Mouse (Mus musculus) liver, embryonic 14.5 days (tissue): ENCODE measurements around the gene Il10ra. TPM values are rescaled to one million over a fixed set of nuclear protein-coding genes. Genes with fewer than 3 reads are reported as not detected.

Experiments
- ATAC-seq: fragments of 200-750 bp; cut with Nextera tagmentation; 2 replicates; pipeline ENCODE4 v1.8.0; 2017; ENCODE audit warnings: moderate number of reproducible peaks, mild to moderate bottlenecking, moderate library complexity; ENCODE audit not compliant: insufficient read depth
- DNase-seq, 3 experiments: peaks; one replicate each; pipeline ENCODE4 v3.0.0-alpha.2; 2012 to 2013; ENCODE audit warnings: low read depth in 3 of 3, low spot score in 3 of 3
- H3K27ac ChIP-seq: fragments of 300-500 bp; sonication (generic); 2 replicates; pipeline ENCODE4 v1.5.1; 2014; ENCODE audit warnings: moderate library complexity, mild to moderate bottlenecking, control low read depth, inconsistent platforms
- H3K27me3 ChIP-seq: fragments of 300-500 bp; sonication (generic); 2 replicates; pipeline ENCODE4 v1.6.1; 2014; ENCODE audit warnings: mild to moderate bottlenecking, low read length, moderate library complexity; ENCODE audit not compliant: control insufficient read depth, insufficient read depth
- H3K36me3 ChIP-seq: fragments of 300-500 bp; sonication (generic); replicated peaks from 2 replicates; pipeline ENCODE4 v1.6.1; 2014; ENCODE audit warnings: low read depth; ENCODE audit not compliant: control insufficient read depth, insufficient read depth
- H3K4me1 ChIP-seq, 2 experiments: fragments of 200-500 bp in 1 of 2; fragments of 300-500 bp in 1 of 2; sonication (generic) in 1 of 2; replicated peaks; 2 replicates each; pipeline ENCODE4 v1.6.1; 2012 to 2014; ENCODE audit warnings: antibody characterized with exemption in 1 of 2, inconsistent platforms in 1 of 2, low read length in 1 of 2; ENCODE audit not compliant: control insufficient read depth in 2 of 2, insufficient read depth in 2 of 2
- H3K4me2 ChIP-seq: fragments of 300-500 bp; sonication (generic); 2 replicates; pipeline ENCODE4 v1.6.1; 2014; ENCODE audit warnings: low read depth, mild to moderate bottlenecking, control low read depth, moderate library complexity
- H3K4me3 ChIP-seq, 2 experiments: fragments of 200-500 bp in 1 of 2; fragments of 300-500 bp in 1 of 2; sonication (generic) in 1 of 2; 2 replicates each; pipeline ENCODE4 v1.5.1; 2012 to 2014; ENCODE audit warnings: low read depth in 2 of 2, low read length in 2 of 2, mild to moderate bottlenecking in 2 of 2, control low read depth in 1 of 2, inconsistent platforms in 1 of 2, moderate library complexity in 1 of 2; ENCODE audit not compliant: insufficient read depth in 1 of 2
- H3K9ac ChIP-seq: fragments of 300-500 bp; sonication (generic); replicated peaks from 2 replicates; pipeline ENCODE4 v1.6.1; 2014; ENCODE audit warnings: mild to moderate bottlenecking, control low read depth, moderate library complexity
- H3K9me3 ChIP-seq: fragments of 300-500 bp; sonication (generic); 2 replicates; pipeline ENCODE4 v1.6.1; 2016; ENCODE audit warnings: low read length, mixed read lengths; ENCODE audit not compliant: control insufficient read depth
- CTCF ChIP-seq: IDR thresholded peaks from 2 replicates; pipeline ENCODE4 v1.5.1; 2016; ENCODE audit warnings: antibody characterized with exemption, low read depth, control low read depth
- EP300 ChIP-seq: IDR thresholded peaks from 2 replicates; pipeline ENCODE4 v1.6.1; 2016; ENCODE audit warnings: antibody characterized with exemption, low read depth
- WGBS: fragments of 180-500 bp; shearing (Covaris S2); extraction: QIAGEN DNeasy Blood & Tissue Kit; methylation state at CpG from one replicate; pipeline ENCODE4 v1.1.7; 2014; ENCODE audit not compliant: insufficient replicate concordance; 5-methylcytosine and 5-hydroxymethylcytosine counted together
- polyA plus RNA-seq, 2 experiments: library from polyadenylated mRNA; depleted of rRNA in 1 of 2; stranded (reverse) in 1 of 2; unstranded in 1 of 2; fragments of >200 nt; fragmentation: Nextera tagmentation in 1 of 2; extraction: Ambion mirVana in 1 of 2; gene quantifications; 2 replicates each; pipeline versions ENCODE4 v1.2.1 to v1.2.3; 2012 to 2014

Gene Il10ra
- polyA plus RNA-seq, 2 experiments, result 1.2 to 1.4 TPM

GRCm38 (mm10) chr9:45294210-45295011 lies 25.5 kb upstream of the Il10ra start:
- Histone ChIP-seq H3K9me3 (no peaks in the 10 kb centered on the region), H3K9ac (no peak overlapping the region), H3K4me1 (peaks cover 0 to 14% of the 10 kb centered on the region in 2 experiments; a peak in 2 of 4 replicates), H3K27ac (no peak overlapping the region), H3K4me3 (no peak overlapping the region), H3K27me3 (no peaks in the 10 kb centered on the region), H3K4me2 (no peak overlapping the region), H3K36me3 (no peaks in the 10 kb centered on the region)
- DNase-seq, result no peak
- no peak for ATAC-seq
- no peak for TF ChIP-seq CTCF
- WGBS, result 27% methylated on average over 10 of the region's 10 CpGs

GRCm38 (mm10) chr9:45291481-45292168 lies 22.7 kb upstream of the Il10ra start:
- Histone ChIP-seq H3K4me3 (no peak overlapping the region), H3K9me3 (no peaks in the 10 kb centered on the region), H3K4me2 (no peak overlapping the region), H3K36me3 (no peaks in the 10 kb centered on the region), H3K27me3 (no peaks in the 10 kb centered on the region), H3K9ac (no peak overlapping the region), H3K4me1 (peaks cover 0 to 12% of the 10 kb centered on the region in 2 experiments; a peak in 2 of 4 replicates), H3K27ac (no peak overlapping the region)
- 67% methylated on average over 11 of the region's 11 CpGs for WGBS
- no peak for DNase-seq
- ATAC-seq, result no peak
- TF ChIP-seq EP300 (no peak), CTCF (no peak)

- Histone ChIP-seq H3K9ac (no peak overlapping the region), H3K27me3 (no peaks in the 10 kb centered on the region), H3K36me3 (no peaks in the 10 kb centered on the region), H3K9me3 (no peaks in the 10 kb centered on the region), H3K4me1 (peaks cover 0 to 6% of the 10 kb centered on the region in 2 experiments; a peak in 2 of 4 replicates), H3K4me2 (no peak overlapping the region), H3K27ac (no peak overlapping the region), H3K4me3 (no peak overlapping the region)
- no peak for DNase-seq
- no peak for TF ChIP-seq EP300
- TF ChIP-seq CTCF, result no peak
- ATAC-seq, result no peak
- WGBS, result 55% methylated on average over 5 of the region's 5 CpGs
Measured at GRCm38 (mm10) chr9:45282466-45282865, 13.5 kb upstream of the Il10ra start.

- no peaks in the 10 kb centered on the region for H3K27me3 ChIP-seq
- no peak overlapping the region for H3K9ac ChIP-seq
- H3K4me1 ChIP-seq, result peaks cover 0 to 8% of the 10 kb centered on the region in 2 experiments; a peak in 2 of 4 replicates
- H3K9me3 ChIP-seq, result no peaks in the 10 kb centered on the region
- no peak overlapping the region for H3K4me3 ChIP-seq
- WGBS, result 26% methylated on average over 3 of the region's 3 CpGs
- H3K36me3 ChIP-seq, result no peaks in the 10 kb centered on the region
- H3K4me2 ChIP-seq, result no peak overlapping the region
- no peak for TF ChIP-seq EP300
- TF ChIP-seq CTCF, result no peak
- ATAC-seq (no peak), DNase-seq (no peak)
- no peak overlapping the region for H3K27ac ChIP-seq
Measured at GRCm38 (mm10) chr9:45280891-45281290, 11.9 kb upstream of the Il10ra start.

- DNase-seq (no peak), ATAC-seq (no peak)
- Histone ChIP-seq H3K27ac (no peak overlapping the region), H3K4me3 (no peak overlapping the region), H3K4me2 (no peak overlapping the region), H3K9ac (no peak overlapping the region), H3K4me1 (peaks cover 0 to 9% of the 10 kb centered on the region in 2 experiments; a peak in 2 of 4 replicates), H3K27me3 (no peaks in the 10 kb centered on the region), H3K36me3 (no peaks in the 10 kb centered on the region), H3K9me3 (no peaks in the 10 kb centered on the region)
- TF ChIP-seq CTCF (no peak), EP300 (no peak)
- 59% methylated on average over 3 of the region's 3 CpGs for WGBS
Measured at GRCm38 (mm10) chr9:45280059-45280458, 11.1 kb upstream of the Il10ra start.
